Mouse (Mus musculus): ENCODE data around the gene Polr3c.

DNA sequence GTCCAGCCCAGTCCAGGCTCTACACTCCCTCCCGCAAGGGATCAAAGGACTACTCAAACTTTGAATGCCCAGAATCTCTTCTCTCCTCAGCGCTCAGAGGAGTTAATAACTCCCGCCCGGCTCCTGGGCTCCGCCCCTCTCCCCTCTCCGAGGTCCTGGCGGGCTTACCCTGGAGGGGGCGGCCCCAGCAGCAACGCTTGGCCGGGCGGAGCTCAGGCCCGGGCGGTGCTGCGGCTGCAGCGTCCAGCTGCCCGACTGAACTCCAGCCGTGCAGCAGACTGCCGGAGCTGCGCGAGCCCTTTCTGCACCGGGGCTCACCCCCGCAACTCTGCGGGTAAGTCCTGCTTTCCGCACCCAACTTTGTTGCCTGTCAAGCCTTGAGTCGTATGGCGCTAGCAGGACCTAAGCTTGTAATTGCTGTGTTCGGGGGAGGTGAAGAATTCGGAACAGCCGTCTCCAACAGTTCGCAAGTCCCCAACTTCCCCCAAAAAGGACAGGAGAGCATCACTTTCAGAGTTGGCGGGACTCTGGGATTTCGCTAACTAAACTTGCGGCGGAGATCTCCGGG is 31.1 kb downstream of the Polr3c start, which contains the start of gene Pias3:
- TF ChIP-seq CTCF (IDR thresholded peaks at IDR 0.05; ENCODE audit: low read depth) (0 out of 2 replicates have a peak, but pooled peaks have one; percentile 6), EP300 (optimal IDR thresholded peaks at IDR 0.05) (no peak)
